Mouse (Mus musculus) lung, postnatal 14 days (tissue): ENCODE data around the gene Samhd1.
A peak's percentile ranks its signal among the peaks of the same experiment; 100 is the strongest.

Experiments used
- DNase-seq: peaks from one replicate; pipeline ENCODE4 v3.0.0; 2021

The Samhd1 gene

GRCm38 (mm10) chr2:157070365-157070764 lies 64.7 kb downstream of the Samhd1 start:
- peak; percentile 82 for DNase-seq

GRCm38 (mm10) chr2:157069755-157070315 lies 65.2 kb downstream of the Samhd1 start:
- no peak for DNase-seq

- no peak for DNase-seq
Measured at GRCm38 (mm10) chr2:157069355-157069735, 65.7 kb downstream of the Samhd1 start.

- no peak for DNase-seq
Measured at GRCm38 (mm10) chr2:157068701-157069354, 66.2 kb downstream of the Samhd1 start.

GRCm38 (mm10) chr2:157066731-157067430 lies 68.2 kb downstream of the Samhd1 start:
- DNase-seq = no peak

- DNase-seq = no peak
Measured at GRCm38 (mm10) chr2:157065879-157066226, 69.2 kb downstream of the Samhd1 start.

GRCm38 (mm10) chr2:157064978-157065878 lies 69.8 kb downstream of the Samhd1 start:
- DNase-seq = peak; percentile 61

GRCm38 (mm10) chr2:157064136-157064535 lies 70.9 kb downstream of the Samhd1 start:
- peak; percentile 52 for DNase-seq

- peak; percentile 48 for DNase-seq
Measured at GRCm38 (mm10) chr2:157063241-157063700, 71.8 kb downstream of the Samhd1 start.

- DNase-seq = no peak
Measured at GRCm38 (mm10) chr2:157060557-157061305, 74.3 kb downstream of the Samhd1 start.

- DNase-seq = no peak
Measured at GRCm38 (mm10) chr2:157060037-157060436, 75.0 kb downstream of the Samhd1 start.

GRCm38 (mm10) chr2:157059166-157059565 lies 75.9 kb downstream of the Samhd1 start:
- no peak for DNase-seq

GRCm38 (mm10) chr2:157058342-157058998 lies 76.6 kb downstream of the Samhd1 start:
- DNase-seq = peak; percentile 63

GRCm38 (mm10) chr2:157057758-157058157 lies 77.3 kb downstream of the Samhd1 start:
- DNase-seq = no peak

- no peak for DNase-seq
Measured at GRCm38 (mm10) chr2:157057186-157057585, 77.9 kb downstream of the Samhd1 start.

- DNase-seq = no peak
Measured at GRCm38 (mm10) chr2:157055721-157056120, 79.3 kb downstream of the Samhd1 start.

GRCm38 (mm10) chr2:157054816-157055215 lies 80.2 kb downstream of the Samhd1 start:
- DNase-seq = no peak

- DNase-seq = peak; percentile 72
Measured at GRCm38 (mm10) chr2:157054297-157054696, 80.8 kb downstream of the Samhd1 start.

- no peak for DNase-seq
Measured at GRCm38 (mm10) chr2:157053787-157054186, 81.3 kb downstream of the Samhd1 start.

- no peak for DNase-seq
Measured at GRCm38 (mm10) chr2:157053124-157053523, 81.9 kb downstream of the Samhd1 start.

GRCm38 (mm10) chr2:157052448-157052847 lies 82.6 kb downstream of the Samhd1 start:
- DNase-seq = no peak

GRCm38 (mm10) chr2:157049831-157050243 lies 85.2 kb downstream of the Samhd1 start:
- no peak for DNase-seq
